Mouse (Mus musculus): ENCODE measurements at regions not wholly inside any gene's neighbourhood (a gene's known extent, or its start where the extent isn't known, plus 50 kb on each side); places are given as distances from the start of the nearest gene placed in this dataset.

- no peak for TF ChIP-seq CTCF (IDR thresholded peaks at IDR 0.05; ENCODE audit: control insufficient read depth, insufficient read depth, insufficient read length)
- no peak for TF ChIP-seq MYOD1 (IDR thresholded peaks at IDR 0.05; ENCODE audit: control insufficient read depth, insufficient read length, low read depth)
- TF ChIP-seq MAX (IDR thresholded peaks at IDR 0.05) = no peak
- no peak for TF ChIP-seq CEBPB (IDR thresholded peaks at IDR 0.05; ENCODE audit: low read depth)
- TF ChIP-seq MYOG (IDR thresholded peaks at IDR 0.05; ENCODE audit: control insufficient read depth, extremely low read depth, insufficient read length) = no peak
These were observed 450.6 kb downstream of the Nuf2 start for GRCm38 (mm10) chr1:169080686-169081085.
